Mouse (Mus musculus) spleen, postnatal 4 days (tissue): ENCODE measurements at regions not wholly inside any gene's neighbourhood (a gene's known extent, or its start where the extent isn't known, plus 50 kb on each side); places are given as distances from the start of the nearest gene placed in this dataset.
A peak's percentile ranks its signal among the peaks of the same experiment; 100 is the strongest.

ENCODE experiments used
- DNase-seq, 2 experiments: peaks; one replicate each; pipeline ENCODE4 v3.0.0; 2022; ENCODE audit warnings: low spot score in 2 of 2

GRCm38 (mm10) chr6:16999451-17000139 lies 65.4 kb upstream of the Tes start:
- DNase-seq: no peak

GRCm38 (mm10) chr6:16995495-16995936 lies 69.4 kb upstream of the Tes start:
- no peak for DNase-seq

DNA sequence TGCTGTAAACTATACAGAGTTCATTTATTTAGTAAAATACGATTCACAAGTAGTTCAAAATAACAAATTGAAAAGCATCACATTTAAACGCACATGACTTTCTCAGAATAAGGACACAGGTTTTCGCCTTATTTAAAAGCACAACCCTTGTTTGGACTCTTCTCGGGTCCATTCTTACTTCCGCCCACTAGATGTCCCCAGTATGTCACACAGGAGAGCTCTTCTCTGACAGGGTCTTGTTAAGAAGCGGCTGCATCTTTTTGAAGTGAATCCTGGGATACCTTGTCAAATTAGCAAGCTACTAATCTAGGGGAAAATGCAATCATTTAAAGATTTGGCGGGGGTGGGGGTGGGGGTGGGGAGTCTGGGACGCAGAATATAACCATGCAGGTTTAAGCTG lies 70.2 kb upstream of the Tes start:
- DNase-seq: no peak

GRCm38 (mm10) chr6:16991996-16992591 lies 72.9 kb upstream of the Tes start:
- DNase-seq: no peak

GRCm38 (mm10) chr6:16978206-16978505 lies 79.9 kb upstream of the Tfec start:
- peak in 1 of 2 experiments; percentile 16 for DNase-seq

DNA sequence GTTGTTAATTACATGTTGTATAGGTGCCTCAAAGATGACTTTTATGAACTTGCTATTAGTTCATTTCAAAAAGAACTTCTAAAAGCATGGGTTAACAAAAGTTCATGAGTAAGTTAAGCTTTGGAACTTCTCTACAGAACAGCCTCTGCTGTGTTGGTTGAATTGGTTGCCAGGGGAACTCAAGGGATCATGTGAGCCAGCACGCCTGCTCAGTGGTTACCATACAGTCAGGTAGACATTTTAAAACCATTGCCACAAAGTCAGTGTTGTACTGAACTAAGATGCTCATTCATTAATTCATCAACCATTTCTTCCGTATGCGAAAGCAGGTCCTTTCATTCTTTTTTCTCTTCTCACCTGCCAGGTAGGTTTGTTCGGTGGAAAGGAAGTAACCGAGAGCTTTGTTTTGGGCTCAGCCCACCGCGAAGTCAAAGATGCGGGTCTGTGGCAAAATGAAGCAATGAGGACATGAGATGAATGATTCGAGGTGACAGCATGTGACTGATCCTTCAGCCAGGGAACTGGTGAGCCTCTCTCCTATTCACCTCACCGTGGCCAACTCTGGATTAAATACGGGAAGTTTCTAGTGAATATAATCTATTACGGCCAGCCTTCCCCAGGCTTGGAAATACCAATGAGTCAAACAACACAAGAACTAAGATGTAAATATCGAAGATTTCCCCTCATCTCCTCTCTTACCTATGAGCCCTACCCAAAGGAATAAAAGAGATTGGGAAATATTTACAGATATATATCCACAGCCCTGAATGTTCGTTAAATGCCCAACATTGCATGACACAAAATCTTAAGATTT lies 79.4 kb upstream of the Tfec start:
- no peak for DNase-seq

GRCm38 (mm10) chr6:16965658-16966057 lies 67.4 kb upstream of the Tfec start:
- no peak for DNase-seq

DNA sequence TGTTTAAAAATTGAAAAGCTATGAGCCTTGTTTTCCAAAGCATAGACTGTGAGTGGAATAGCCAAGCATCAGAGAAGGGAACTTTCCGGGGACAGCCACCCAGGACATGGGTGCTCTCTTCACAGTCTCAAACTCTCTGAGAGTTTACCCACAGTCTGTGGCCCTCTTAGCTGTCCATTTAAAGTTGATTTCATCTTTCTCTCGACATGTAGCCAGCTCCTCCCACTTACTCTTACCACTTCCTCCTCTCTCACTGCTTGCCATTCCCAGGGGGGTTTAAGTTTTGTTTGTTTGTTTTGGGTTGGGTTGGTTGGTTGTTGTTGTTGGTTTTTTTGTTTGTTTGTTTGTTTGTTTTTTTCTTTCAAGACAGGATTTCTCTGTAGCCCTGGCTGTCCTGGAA lies 66.1 kb upstream of the Tfec start:
- DNase-seq: no peak

- no peak for DNase-seq
Observed at GRCm38 (mm10) chr6:16963958-16964357, 65.7 kb upstream of the Tfec start.

GRCm38 (mm10) chr6:16958102-16958501 lies 59.9 kb upstream of the Tfec start:
- no peak for DNase-seq

DNA sequence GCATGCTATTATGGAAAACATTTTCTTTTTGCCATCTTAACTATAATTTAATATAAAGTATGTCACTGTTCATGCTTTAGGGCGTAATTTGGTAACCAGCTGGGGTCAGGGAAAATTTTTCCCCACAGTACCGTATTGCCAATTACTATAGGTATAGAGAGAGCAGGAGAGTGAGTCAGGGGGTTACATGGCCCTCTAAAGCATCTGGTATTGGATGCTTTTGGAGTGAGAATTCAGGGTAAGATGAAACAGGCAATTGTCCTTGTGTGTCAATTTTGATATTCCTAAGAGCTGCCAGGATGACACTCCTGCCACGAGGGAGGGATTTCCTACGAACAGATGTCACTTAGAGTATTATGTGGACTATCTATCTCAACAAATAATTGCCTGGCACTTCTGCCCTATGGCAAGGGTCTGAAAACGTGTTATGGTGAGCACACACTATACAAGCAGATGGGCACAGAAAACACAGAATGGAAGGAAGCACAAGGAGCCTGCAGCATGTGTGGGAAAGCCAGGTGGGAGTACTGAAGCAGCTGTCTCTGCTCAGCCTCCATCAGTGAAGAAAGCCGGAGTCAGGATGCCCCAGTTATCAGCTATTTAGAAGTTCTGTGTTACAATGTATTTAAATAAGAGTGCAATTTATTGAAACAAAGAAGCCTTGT lies 58.7 kb upstream of the Tfec start:
- no peak for DNase-seq
